Comparison of ENCODE assay signal across 15 mouse cellular contexts in genomic region chr10:127284724-127285500, GRCm38 (mm10). TPM values are rescaled to one million over a fixed set of nuclear protein-coding genes. Genes with fewer than 3 reads are reported as not detected.
A peak's percentile ranks its signal among the peaks of the same experiment; 100 is the strongest.
DNase-seq lines count a peak whose midpoint lies in the region; ATAC-seq and TF ChIP-seq lines count a peak whose summit lies in the region.
"Had no signal": no experiment of that assay in that cellular context is flagged by ENCODE, and none has a peak within 500 bp of the region (broad histone marks: within the 10 kb centered on the region; RNA-seq: fewer than 3 reads in every experiment).

No protein-coding gene starts in this region.

- TF ChIP-seq POLR2A in myocyte (IDR thresholded peaks at IDR 0.05; ENCODE audit: insufficient read length, low read depth): peak; percentile 10

- H3K9me3 ChIP-seq in heart, embryonic 15.5 days (replicated peaks): no peaks in the 10 kb centered on the region
- H3K9me3 ChIP-seq in midbrain, embryonic 12.5 days: no peaks in the 10 kb centered on the region
- no peaks in the 10 kb centered on the region for H3K9me3 ChIP-seq in midbrain, embryonic 15.5 days
- no peaks in the 10 kb centered on the region for H3K9me3 ChIP-seq in embryonic facial prominence, embryonic 14.5 days (ENCODE audit: control insufficient read depth, low read length)
- H3K9me3 ChIP-seq: lung, embryonic 15.5 days had no signal

- intact Hi-C loops in left cerebral cortex, postnatal 10 days (cut with DNase I): no loop called here

- WGBS in heart, embryonic 15.5 days: 75% methylated on average over 11 of the region's 11 CpGs
- WGBS in midbrain, embryonic 12.5 days: 70% methylated on average over 11 of the region's 11 CpGs
- WGBS in midbrain, embryonic 15.5 days: 72% methylated on average over 9 of the region's 11 CpGs
- WGBS in embryonic facial prominence, embryonic 14.5 days: 68% methylated on average over 10 of the region's 11 CpGs

- H3K4me2 ChIP-seq in heart, embryonic 15.5 days: no peak overlapping the region
- H3K4me2 ChIP-seq in midbrain, embryonic 12.5 days (replicated peaks): no peak overlapping the region
- no peak overlapping the region for H3K4me2 ChIP-seq in midbrain, embryonic 15.5 days
- no peak overlapping the region; the same call in 1 of the 2 replicates for H3K4me2 ChIP-seq in embryonic facial prominence, embryonic 14.5 days (ENCODE audit: low read depth, low read length)
- H3K4me2 ChIP-seq in myocyte (ENCODE audit: low read depth): no peak overlapping the region
- H3K4me2 ChIP-seq: lung, embryonic 15.5 days had no signal

- no peaks in the 10 kb centered on the region for H3K27me3 ChIP-seq in heart, embryonic 15.5 days
- no peaks in the 10 kb centered on the region for H3K27me3 ChIP-seq in midbrain, embryonic 12.5 days
- no peaks in the 10 kb centered on the region for H3K27me3 ChIP-seq in midbrain, embryonic 15.5 days (replicated peaks)
- H3K27me3 ChIP-seq in embryonic facial prominence, embryonic 14.5 days (replicated peaks; ENCODE audit: control insufficient read depth, insufficient read depth, low read length): no peaks in the 10 kb centered on the region
- H3K27me3 ChIP-seq in myocyte (ENCODE audit: control insufficient read depth, insufficient read depth, insufficient read length): no peaks in the 10 kb centered on the region
- H3K27me3 ChIP-seq: CH12.LX; lung, embryonic 15.5 days had no signal

- no peak overlapping the region for H3ac ChIP-seq in myocyte (ENCODE audit: control insufficient read depth, insufficient read length)

- peaks cover 41% of the 10 kb centered on the region for H3K4me1 ChIP-seq in heart, embryonic 15.5 days (replicated peaks)
- peaks cover 43% of the 10 kb centered on the region for H3K4me1 ChIP-seq in midbrain, embryonic 12.5 days
- peaks cover 48% of the 10 kb centered on the region for H3K4me1 ChIP-seq in midbrain, embryonic 15.5 days
- H3K4me1 ChIP-seq in embryonic facial prominence, embryonic 14.5 days (ENCODE audit: control insufficient read depth, insufficient read depth, low read length): peaks cover 16% of the 10 kb centered on the region

- H3K9ac ChIP-seq in heart, embryonic 15.5 days: peak overlapping the region; percentile 21; the same call in 1 of the 2 replicates
- H3K9ac ChIP-seq in midbrain, embryonic 12.5 days (replicated peaks): 0 out of 2 replicates have a peak overlapping the region, but pooled peaks have one; percentile 31
- no peak overlapping the region for H3K9ac ChIP-seq in midbrain, embryonic 15.5 days
- H3K9ac ChIP-seq in embryonic facial prominence, embryonic 14.5 days (ENCODE audit: low read depth, low read length): 0 out of 2 replicates have a peak overlapping the region, but pooled peaks have one; percentile 32
- H3K9ac ChIP-seq: lung, embryonic 15.5 days had no signal

- DNase-seq in heart, postnatal 4 days: no peak
- DNase-seq in embryonic facial prominence, embryonic 14.5 days (ENCODE audit: low spot score): no peak
- no peak for DNase-seq in left cerebral cortex, postnatal 10 days (ENCODE audit: extremely low spot score in 1 of 2, low spot score in 2 of 2)
- DNase-seq: adrenal gland, postnatal 10 days; gastrocnemius, postnatal 10 days; kidney, adult 11 months; left cerebral cortex, postnatal 4 days; right cerebral cortex, postnatal 14 days; thymus, adult 18-20 months had no signal

- no peak overlapping the region for H3K27ac ChIP-seq in heart, embryonic 15.5 days
- no peak overlapping the region for H3K27ac ChIP-seq in midbrain, embryonic 12.5 days (replicated peaks)
- no peak overlapping the region for H3K27ac ChIP-seq in midbrain, embryonic 15.5 days
- H3K27ac ChIP-seq in embryonic facial prominence, embryonic 14.5 days (replicated peaks; ENCODE audit: low read depth, low read length): no peak overlapping the region; the same call in 1 of the 2 replicates
- H3K27ac ChIP-seq: lung, embryonic 15.5 days had no signal

- peaks cover 75% of the 10 kb centered on the region for H3K36me3 ChIP-seq in heart, embryonic 15.5 days
- H3K36me3 ChIP-seq in midbrain, embryonic 12.5 days: peaks cover 73% of the 10 kb centered on the region
- peaks cover 34% of the 10 kb centered on the region for H3K36me3 ChIP-seq in midbrain, embryonic 15.5 days (replicated peaks)
- peaks cover 74% of the 10 kb centered on the region for H3K36me3 ChIP-seq in embryonic facial prominence, embryonic 14.5 days (ENCODE audit: control insufficient read depth, insufficient read depth, low read length)
- peaks cover 28% of the 10 kb centered on the region for H3K36me3 ChIP-seq in myocyte (ENCODE audit: control insufficient read depth, insufficient read depth)

- no peak overlapping the region for H3K4me3 ChIP-seq in heart, embryonic 15.5 days
- H3K4me3 ChIP-seq in midbrain, embryonic 12.5 days: no peak overlapping the region
- no peak overlapping the region for H3K4me3 ChIP-seq in midbrain, embryonic 15.5 days
- H3K4me3 ChIP-seq in embryonic facial prominence, embryonic 14.5 days (ENCODE audit: low read depth, low read length): no peak overlapping the region
- no peak overlapping the region for H3K4me3 ChIP-seq in myocyte
- H3K4me3 ChIP-seq: lung, embryonic 15.5 days had no signal

- ATAC-seq in heart, embryonic 15.5 days (replicated peaks; ENCODE audit: insufficient number of reproducible peaks, insufficient read depth, low FRiP score, low read depth): no peak
- no peak for ATAC-seq in midbrain, embryonic 12.5 days (ENCODE audit: low FRiP score, low read depth)
- ATAC-seq in midbrain, embryonic 15.5 days (replicated peaks): no peak
- ATAC-seq in embryonic facial prominence, embryonic 14.5 days (ENCODE audit: low read depth): no peak

- H3K79me2 ChIP-seq in myocyte (ENCODE audit: control insufficient read depth, insufficient read depth): peaks cover 27% of the 10 kb centered on the region

TF ChIP-seq in myocyte, 11 proteins besides CTCF, POLR2A, EP300 and RAD21:
- no peak for TF ChIP-seq CEBPB (IDR thresholded peaks at IDR 0.05; ENCODE audit: insufficient read depth, poor library complexity, severe bottlenecking)
- no peak for TF ChIP-seq TCF3 (IDR thresholded peaks at IDR 0.05; ENCODE audit: insufficient read length, low read depth)
- TF ChIP-seq E2F4 (IDR thresholded peaks at IDR 0.05; ENCODE audit: insufficient read depth): no peak
- TF ChIP-seq REST (IDR thresholded peaks at IDR 0.05; ENCODE audit: insufficient read depth, insufficient read length): no peak

RNA-seq across cellular contexts. Expression of gene Mbd6, which starts 3.9 kb away (rescaled TPM):
- 10.6 and 15.7 TPM in 2 replicates for polyA plus RNA-seq in heart, embryonic 15.5 days (2015; fragmentation: Nextera tagmentation; extraction: Ambion mirVana)
- 10 to 100 TPM; 41.7 to 43.2 TPM for total RNA-seq in heart, postnatal 4 days (2021)
- 20.3 and 21.7 TPM in 2 replicates for polyA plus RNA-seq in midbrain, embryonic 12.5 days (2016; fragmentation: Nextera tagmentation; extraction: Ambion mirVana)
- polyA plus RNA-seq in midbrain, embryonic 15.5 days (2015; fragmentation: Nextera tagmentation; extraction: Ambion mirVana): 16.2 and 18.8 TPM in 2 replicates
- polyA plus RNA-seq in embryonic facial prominence, embryonic 14.5 days (2014; fragmentation: Nextera tagmentation; extraction: Ambion mirVana): 15.8 and 17.6 TPM in 2 replicates
- polyA plus RNA-seq in myocyte (2012; fragmentation: generic; extraction: Trizol): 24.7 TPM
- total RNA-seq in left cerebral cortex, postnatal 10 days (2021): 10 to 100 TPM; 37.4 to 45.5 TPM

RNA-seq across cellular contexts. Expression of gene Dctn2, which starts 18.7 kb away (rescaled TPM):
- 127 and 152 TPM in 2 replicates for polyA plus RNA-seq in heart, embryonic 15.5 days (2015; fragmentation: Nextera tagmentation; extraction: Ambion mirVana)
- total RNA-seq in heart, postnatal 4 days (2021): 100 to 1,000 TPM; 151 to 159 TPM
- polyA plus RNA-seq in midbrain, embryonic 12.5 days (2016; fragmentation: Nextera tagmentation; extraction: Ambion mirVana): 245 and 250 TPM in 2 replicates
- 355 and 362 TPM in 2 replicates for polyA plus RNA-seq in midbrain, embryonic 15.5 days (2015; fragmentation: Nextera tagmentation; extraction: Ambion mirVana)
- 166 and 186 TPM in 2 replicates for polyA plus RNA-seq in embryonic facial prominence, embryonic 14.5 days (2014; fragmentation: Nextera tagmentation; extraction: Ambion mirVana)
- polyA plus RNA-seq in myocyte (2012; fragmentation: generic; extraction: Trizol): 250 TPM
- total RNA-seq in left cerebral cortex, postnatal 10 days (2021): 100 to 1,000 TPM; 322 to 330 TPM

RNA-seq across cellular contexts. Expression of gene Kif5a, which starts 21.8 kb away (rescaled TPM):
- 0.35 and 2.3 TPM in 2 replicates for polyA plus RNA-seq in heart, embryonic 15.5 days (2015; fragmentation: Nextera tagmentation; extraction: Ambion mirVana)
- total RNA-seq in heart, postnatal 4 days (2021): 1 to 10 TPM in 1 of 2 experiments, under 1 TPM in 1; 0.70 to 1.2 TPM
- 53.9 and 61.6 TPM in 2 replicates for polyA plus RNA-seq in midbrain, embryonic 12.5 days (2016; fragmentation: Nextera tagmentation; extraction: Ambion mirVana)
- polyA plus RNA-seq in midbrain, embryonic 15.5 days (2015; fragmentation: Nextera tagmentation; extraction: Ambion mirVana): 99.0 and 103 TPM in 2 replicates
- polyA plus RNA-seq in embryonic facial prominence, embryonic 14.5 days (2014; fragmentation: Nextera tagmentation; extraction: Ambion mirVana): 13.7 and 14.6 TPM in 2 replicates
- 0.14 TPM for polyA plus RNA-seq in myocyte (2012; fragmentation: generic; extraction: Trizol)
- 100 to 1,000 TPM; 468 to 479 TPM for total RNA-seq in left cerebral cortex, postnatal 10 days (2021)

RNA-seq across cellular contexts. Expression of gene Mars, which starts 26.7 kb away (rescaled TPM):
- 75.4 and 78.4 TPM in 2 replicates for polyA plus RNA-seq in heart, embryonic 15.5 days (2015; fragmentation: Nextera tagmentation; extraction: Ambion mirVana)
- 10 to 100 TPM; 49.6 to 50.1 TPM for total RNA-seq in heart, postnatal 4 days (2021)
- 156 and 166 TPM in 2 replicates for polyA plus RNA-seq in midbrain, embryonic 12.5 days (2016; fragmentation: Nextera tagmentation; extraction: Ambion mirVana)
- polyA plus RNA-seq in midbrain, embryonic 15.5 days (2015; fragmentation: Nextera tagmentation; extraction: Ambion mirVana): 121 and 123 TPM in 2 replicates
- polyA plus RNA-seq in embryonic facial prominence, embryonic 14.5 days (2014; fragmentation: Nextera tagmentation; extraction: Ambion mirVana): 106 and 108 TPM in 2 replicates
- 280 TPM for polyA plus RNA-seq in myocyte (2012; fragmentation: generic; extraction: Trizol)
- total RNA-seq in left cerebral cortex, postnatal 10 days (2021): 10 to 100 TPM; 59.1 to 62.0 TPM

RNA-seq across cellular contexts. Expression of gene Arhgap9, which starts 36.9 kb away (rescaled TPM):
- polyA plus RNA-seq in heart, embryonic 15.5 days (2015; fragmentation: Nextera tagmentation; extraction: Ambion mirVana): 2.0 and 11.0 TPM in 2 replicates
- total RNA-seq in heart, postnatal 4 days (2021): 1 to 10 TPM; 2.0 to 2.9 TPM
- polyA plus RNA-seq in midbrain, embryonic 12.5 days (2016; fragmentation: Nextera tagmentation; extraction: Ambion mirVana): 0.86 and 1.1 TPM in 2 replicates
- 0.87 and 0.99 TPM in 2 replicates for polyA plus RNA-seq in midbrain, embryonic 15.5 days (2015; fragmentation: Nextera tagmentation; extraction: Ambion mirVana)
- polyA plus RNA-seq in embryonic facial prominence, embryonic 14.5 days (2014; fragmentation: Nextera tagmentation; extraction: Ambion mirVana): 3.7 and 4.4 TPM in 2 replicates
- 0.77 TPM for polyA plus RNA-seq in myocyte (2012; fragmentation: generic; extraction: Trizol)
- under 1 TPM; 0.92 to 0.93 TPM for total RNA-seq in left cerebral cortex, postnatal 10 days (2021)
